In genomic region chr19:46165950-46166349, GRCm38 (mm10) we compare ENCODE assay signal across 24 mouse cellular contexts. TPM values are rescaled to one million over a fixed set of nuclear protein-coding genes. Genes with fewer than 3 reads are reported as not detected.
"Had no signal": no experiment of that assay in that cellular context is flagged by ENCODE, and none has a peak within 500 bp of the region (broad histone marks: within the 10 kb centered on the region; RNA-seq: fewer than 3 reads in every experiment).

No protein-coding gene starts in this region.

- DNase-seq: retina, postnatal 1 day; right cerebral cortex, adult 18-20 months; right cerebral cortex, postnatal 14 days; right cerebral cortex, postnatal 25 days; right cerebral cortex, postnatal 4 days; spleen, adult 18-20 months; thymus, adult 18-20 months; thymus, adult 2 months; thymus, postnatal 14 days; thymus, postnatal 25 days; thymus, postnatal 36 days; thymus, postnatal 4 days had no signal

- H3K9ac ChIP-seq: neural tube, embryonic 12.5 days; neural tube, embryonic 13.5 days; neural tube, embryonic 15.5 days; stomach, embryonic 15.5 days had no signal

- H3K9me3 ChIP-seq: neural tube, embryonic 12.5 days; neural tube, embryonic 13.5 days; neural tube, embryonic 15.5 days; stomach, embryonic 15.5 days had no signal

- H3K27ac ChIP-seq: neural tube, embryonic 12.5 days; neural tube, embryonic 13.5 days; neural tube, embryonic 15.5 days; stomach, embryonic 15.5 days; stomach, postnatal 0 days had no signal

- H3K27me3 ChIP-seq: neural tube, embryonic 12.5 days; neural tube, embryonic 13.5 days; neural tube, embryonic 15.5 days; stomach, embryonic 15.5 days had no signal

- H3K4me3 ChIP-seq: neural tube, embryonic 12.5 days; neural tube, embryonic 13.5 days; neural tube, embryonic 15.5 days; stomach, embryonic 15.5 days had no signal

- H3K4me1 ChIP-seq: neural tube, embryonic 12.5 days; neural tube, embryonic 13.5 days; neural tube, embryonic 15.5 days; stomach, embryonic 15.5 days had no signal

- H3K4me2 ChIP-seq: neural tube, embryonic 12.5 days; neural tube, embryonic 13.5 days; neural tube, embryonic 15.5 days; stomach, embryonic 15.5 days had no signal

RNA-seq across cellular contexts. Expression of gene Pitx3, which starts 17.8 kb away (rescaled TPM):
- total RNA-seq: neutrophil, adult 5-6 weeks had no signal
- polyA plus RNA-seq: neural tube, embryonic 14.5 days; small intestine, adult 2 months; spleen, adult 2 months; stomach, embryonic 14.5 days; stomach, embryonic 15.5 days; thymus, postnatal 0 days had no signal

RNA-seq across cellular contexts. Expression of gene Elovl3, which starts 34.3 kb away (rescaled TPM):
- total RNA-seq: neutrophil, adult 5-6 weeks had no signal
- polyA plus RNA-seq: neural tube, embryonic 12.5 days; neural tube, embryonic 13.5 days; neural tube, embryonic 14.5 days; small intestine, adult 2 months; spleen, adult 2 months; stomach, embryonic 14.5 days; stomach, embryonic 15.5 days; stomach, postnatal 0 days; urinary bladder, adult 2 months had no signal
